Mouse (Mus musculus): ENCODE results near the gene Fign. TPM values are rescaled to one million over a fixed set of nuclear protein-coding genes. Genes with fewer than 3 reads are reported as not detected.

Gene Fign
- polyA plus RNA-seq (2015; fragmentation: Nextera tagmentation; extraction: Ambion mirVana), result 20.1 and 23.4 TPM in 2 replicates

DNA sequence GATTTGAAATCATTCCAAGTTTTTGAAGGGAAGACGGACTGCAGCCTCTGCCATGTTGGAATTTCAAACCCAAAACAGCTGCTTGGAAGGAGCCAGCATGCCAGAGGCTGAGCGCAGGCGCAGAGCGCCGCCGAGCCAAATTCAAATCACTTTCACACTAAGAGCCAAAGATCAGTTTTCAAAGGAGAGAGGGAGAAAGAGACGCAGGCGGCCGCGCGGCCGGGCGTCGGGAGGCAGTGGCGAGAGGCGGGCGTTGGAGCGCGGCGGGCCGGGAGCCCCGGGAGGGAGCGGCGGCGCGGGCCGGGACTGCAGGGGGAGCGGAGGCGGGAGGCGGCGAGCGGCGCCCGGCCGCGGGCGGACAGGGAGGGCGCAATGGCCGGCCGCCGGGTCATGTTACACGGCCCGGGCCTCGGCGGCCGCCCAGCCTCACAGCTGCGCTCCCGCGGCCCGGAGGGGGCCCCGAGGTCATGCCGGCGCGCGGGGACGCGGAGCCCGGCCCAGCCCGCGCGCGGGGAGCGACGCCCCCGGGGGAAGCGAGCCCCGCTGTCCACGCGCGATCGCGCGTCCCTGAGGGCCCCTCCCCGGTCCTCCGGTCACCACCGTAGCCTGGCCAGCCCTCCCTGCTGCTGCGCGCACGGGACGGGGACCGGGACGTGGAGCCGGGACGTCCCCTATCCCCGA lies at the start of gene Fign:
TSS of gene Fign (minus strand) at position 102 of the 681 bp plus-strand sequence.
- Histone ChIP-seq H3K27ac (peak within 1 kb of the TSS; percentile 96), H3K9me3 (no peaks in the 10 kb centered on the region), H3K27me3 (replicated peaks) (no peaks in the 10 kb centered on the region), H3K4me2 (peak within 1 kb of the TSS; percentile 93), H3K4me1 (peaks cover 22% of the 10 kb centered on the region), H3K9ac (peak within 1 kb of the TSS; percentile 86), H3K4me3 (peak within 1 kb of the TSS; percentile 78), H3K36me3 (replicated peaks) (no peaks in the 10 kb centered on the region)
- ATAC-seq (replicated peaks), result peak; percentile 87
- WGBS, result under 1% methylated on average over 63 of the region's 85 CpGs

GRCm38 (mm10) chr2:64133597-64133996 lies 35.8 kb upstream of the Fign start:
- no peak overlapping the region for H3K4me3 ChIP-seq
- H3K36me3 ChIP-seq (replicated peaks), result no peaks in the 10 kb centered on the region
- no peaks in the 10 kb centered on the region for H3K4me1 ChIP-seq
- WGBS, result 81% methylated on average over 4 of the region's 4 CpGs
- ATAC-seq (replicated peaks), result no peak
- no peak overlapping the region for H3K9ac ChIP-seq
- no peaks in the 10 kb centered on the region for H3K9me3 ChIP-seq
- H3K27ac ChIP-seq, result no peak overlapping the region
- no peaks in the 10 kb centered on the region for H3K27me3 ChIP-seq (replicated peaks)
- H3K4me2 ChIP-seq, result no peak overlapping the region

DNA sequence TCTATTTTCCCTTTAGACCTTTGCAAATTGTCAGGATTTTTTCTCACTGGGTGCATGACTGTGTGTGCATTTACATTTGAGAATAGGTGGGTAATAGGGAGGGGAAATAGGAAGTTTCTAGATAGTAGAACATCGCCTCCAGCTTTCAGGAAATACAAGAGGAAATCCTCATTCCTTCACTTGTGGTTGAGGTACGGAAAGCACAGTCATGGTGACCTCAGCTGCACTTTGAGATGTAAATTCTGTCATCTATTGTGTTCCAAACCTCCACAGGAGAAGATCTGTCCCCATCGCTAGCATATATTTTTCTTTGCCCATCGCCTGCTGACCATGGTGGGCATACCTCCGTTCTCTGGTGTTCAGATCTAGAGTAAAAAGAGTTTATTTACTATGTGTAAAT lies 22.7 kb upstream of the Fign start:
- no peak for ATAC-seq (replicated peaks)
- 90% methylated on average over 5 of the region's 5 CpGs for WGBS
- H3K4me2 ChIP-seq, result no peak overlapping the region

DNA sequence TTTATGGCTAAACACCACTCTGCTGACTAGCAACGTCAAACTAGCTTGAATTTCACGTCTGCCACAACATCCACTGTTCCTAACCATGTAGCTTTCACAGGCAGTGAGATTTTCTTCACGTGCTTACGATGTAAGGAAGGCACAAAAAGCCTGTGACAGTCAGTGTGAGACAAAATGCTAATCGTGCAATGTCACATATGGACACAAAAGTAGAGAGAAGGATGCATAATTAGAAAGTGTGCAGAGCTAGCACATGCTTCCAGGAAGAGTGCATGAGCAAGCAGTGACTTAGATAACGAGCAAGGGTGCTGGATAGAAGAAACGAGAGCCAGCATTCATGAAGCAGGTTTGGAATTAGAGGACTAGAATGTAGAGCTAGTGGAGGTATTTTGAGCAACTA lies 18.8 kb upstream of the Fign start:
- Histone ChIP-seq H3K4me1 (no peaks in the 10 kb centered on the region), H3K9me3 (no peaks in the 10 kb centered on the region), H3K4me2 (no peak overlapping the region), H3K9ac (no peak overlapping the region), H3K27me3 (replicated peaks) (no peaks in the 10 kb centered on the region), H3K4me3 (no peak overlapping the region), H3K36me3 (replicated peaks) (no peaks in the 10 kb centered on the region), H3K27ac (no peak overlapping the region)
- no peak for ATAC-seq (replicated peaks)
- 63% methylated on average over 7 of the region's 7 CpGs for WGBS

More for the DNA sequence above, 22.7 kb upstream of the Fign start:
- H3K4me3 ChIP-seq, result no peak overlapping the region
- H3K9me3 ChIP-seq, result no peaks in the 10 kb centered on the region
- no peak overlapping the region for H3K9ac ChIP-seq
- no peaks in the 10 kb centered on the region for H3K4me1 ChIP-seq
- H3K27me3 ChIP-seq (replicated peaks), result no peaks in the 10 kb centered on the region
- H3K27ac ChIP-seq, result no peak overlapping the region
- H3K36me3 ChIP-seq (replicated peaks), result no peaks in the 10 kb centered on the region

GRCm38 (mm10) chr2:64111133-64111532 lies 13.3 kb upstream of the Fign start:
- no peaks in the 10 kb centered on the region for H3K9me3 ChIP-seq
- no peaks in the 10 kb centered on the region for H3K36me3 ChIP-seq (replicated peaks)
- H3K4me2 ChIP-seq, result no peak overlapping the region
- WGBS, result 91% methylated on average over 3 of the region's 3 CpGs
- H3K4me1 ChIP-seq, result no peaks in the 10 kb centered on the region
- no peak overlapping the region for H3K27ac ChIP-seq
- no peak for ATAC-seq (replicated peaks)
- no peak overlapping the region for H3K9ac ChIP-seq
- H3K4me3 ChIP-seq, result no peak overlapping the region
- no peaks in the 10 kb centered on the region for H3K27me3 ChIP-seq (replicated peaks)

DNA sequence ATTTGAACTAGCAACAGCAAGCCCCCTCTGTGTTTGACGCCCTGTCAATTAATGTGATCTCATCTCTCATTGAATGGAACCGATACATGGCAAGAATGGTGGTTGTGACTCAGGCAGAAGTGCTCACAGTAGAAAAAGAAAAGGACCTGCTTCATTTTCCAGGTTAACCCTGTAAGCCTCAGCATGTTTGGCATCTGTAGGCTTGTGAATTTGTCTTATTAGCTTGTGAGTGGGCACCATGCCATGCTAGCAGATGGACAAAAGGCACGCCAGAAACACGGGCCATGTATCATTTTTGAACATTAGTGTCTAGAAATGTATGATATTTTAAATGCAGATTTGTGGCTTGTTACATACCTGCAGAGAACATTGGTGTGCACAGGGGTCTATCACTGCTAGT lies 12.0 kb upstream of the Fign start:
- WGBS, result 77% methylated on average over 4 of the region's 4 CpGs
- H3K9me3 ChIP-seq, result no peaks in the 10 kb centered on the region

DNA sequence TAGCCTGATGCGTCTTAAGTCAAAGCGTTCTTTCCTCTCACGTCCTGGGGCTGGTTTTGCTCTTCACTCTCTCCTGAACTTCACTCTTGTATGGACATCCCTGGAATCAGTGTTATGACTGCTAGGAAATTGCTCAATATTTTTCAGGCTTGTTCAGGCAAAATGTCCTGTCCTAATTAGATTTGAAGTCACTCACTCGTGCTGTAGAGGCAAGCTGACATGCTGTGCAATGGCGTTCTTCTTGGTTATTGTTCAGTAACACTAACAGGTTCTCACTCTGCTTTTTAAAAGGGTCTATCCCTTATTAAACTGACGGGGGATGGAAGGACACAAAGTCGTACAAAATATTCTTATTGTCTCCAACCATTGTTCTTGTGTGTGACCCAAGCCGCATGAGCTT lies 10.2 kb upstream of the Fign start:
- Histone ChIP-seq H3K27me3 (replicated peaks) (no peaks in the 10 kb centered on the region), H3K9ac (no peak overlapping the region), H3K4me3 (no peak overlapping the region), H3K4me2 (no peak overlapping the region), H3K4me1 (no peaks in the 10 kb centered on the region), H3K9me3 (no peaks in the 10 kb centered on the region), H3K36me3 (replicated peaks) (no peaks in the 10 kb centered on the region), H3K27ac (no peak overlapping the region)
- 67% methylated on average over 8 of the region's 8 CpGs for WGBS
- no peak for ATAC-seq (replicated peaks)

More for the DNA sequence above, 12.0 kb upstream of the Fign start:
- Histone ChIP-seq H3K36me3 (replicated peaks) (no peaks in the 10 kb centered on the region), H3K4me1 (no peaks in the 10 kb centered on the region), H3K27ac (no peak overlapping the region), H3K4me3 (no peak overlapping the region), H3K4me2 (no peak overlapping the region), H3K27me3 (replicated peaks) (no peaks in the 10 kb centered on the region), H3K9ac (no peak overlapping the region)
- no peak for ATAC-seq (replicated peaks)

- H3K4me3 ChIP-seq, result peak overlapping the region; percentile 78
- no peaks in the 10 kb centered on the region for H3K9me3 ChIP-seq
- no peaks in the 10 kb centered on the region for H3K36me3 ChIP-seq (replicated peaks)
- H3K27me3 ChIP-seq (replicated peaks), result no peaks in the 10 kb centered on the region
- H3K9ac ChIP-seq, result peak overlapping the region; percentile 86
- peak overlapping the region; percentile 96 for H3K27ac ChIP-seq
- WGBS, result 2% methylated on average over 21 of the region's 21 CpGs
- H3K4me2 ChIP-seq, result peak overlapping the region; percentile 93
- peaks cover 19% of the 10 kb centered on the region for H3K4me1 ChIP-seq
- peak; percentile 87 for ATAC-seq (replicated peaks)
Observed at GRCm38 (mm10) chr2:64098618-64099320, 931 bp upstream of the Fign start.

DNA sequence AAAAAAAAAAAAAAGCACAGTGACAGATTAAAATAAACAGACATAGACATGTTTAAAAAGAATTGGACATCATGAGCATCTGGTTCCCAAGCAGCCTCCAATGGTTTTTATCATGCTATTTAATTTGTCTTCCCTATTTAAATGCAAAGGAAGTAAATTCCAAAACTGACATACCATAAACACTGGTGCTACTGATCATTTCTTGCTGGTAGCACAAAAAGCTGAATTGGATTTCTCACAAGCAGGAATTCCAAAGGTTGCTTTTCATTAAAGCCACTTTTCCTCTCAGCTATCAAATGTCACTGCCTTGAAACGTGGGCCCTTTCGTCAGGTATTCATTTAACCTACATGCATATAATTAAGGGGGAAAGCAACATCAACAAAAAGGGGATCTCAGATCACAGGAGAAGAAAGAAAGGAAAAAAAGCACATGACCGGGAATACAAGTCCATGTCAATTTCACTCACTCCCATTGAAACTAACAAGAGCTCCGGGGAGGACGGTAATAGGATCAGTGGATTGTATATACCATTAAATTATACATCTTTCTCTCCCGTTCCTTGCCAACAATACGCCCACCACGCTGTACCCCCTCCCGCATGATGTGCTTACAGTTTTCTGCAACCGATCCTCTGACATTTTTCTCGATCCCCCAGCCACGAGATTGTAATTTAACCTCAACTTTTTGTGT lies 972 bp downstream of the Fign start:
- 1% methylated on average over 12 of the region's 12 CpGs for WGBS
- Histone ChIP-seq H3K36me3 (replicated peaks) (no peaks in the 10 kb centered on the region), H3K9ac (peak overlapping the region; percentile 86), H3K4me1 (peaks cover 22% of the 10 kb centered on the region), H3K27me3 (replicated peaks) (no peaks in the 10 kb centered on the region), H3K9me3 (no peaks in the 10 kb centered on the region), H3K27ac (peak overlapping the region; percentile 96), H3K4me2 (peak overlapping the region; percentile 93), H3K4me3 (peak overlapping the region; percentile 78)
- no peak for ATAC-seq (replicated peaks)

GRCm38 (mm10) chr2:64096176-64096575 lies 1.7 kb downstream of the Fign start:
- Histone ChIP-seq H3K4me1 (peaks cover 22% of the 10 kb centered on the region), H3K9me3 (no peaks in the 10 kb centered on the region), H3K4me3 (peak overlapping the region; percentile 78), H3K9ac (peak overlapping the region; percentile 20; the same call in 1 of the 2 replicates), H3K4me2 (peak overlapping the region; percentile 93), H3K27ac (no peak overlapping the region), H3K27me3 (replicated peaks) (no peaks in the 10 kb centered on the region), H3K36me3 (replicated peaks) (no peaks in the 10 kb centered on the region)
- 23% methylated on average over 5 of the region's 5 CpGs for WGBS
- ATAC-seq (replicated peaks), result no peak

DNA sequence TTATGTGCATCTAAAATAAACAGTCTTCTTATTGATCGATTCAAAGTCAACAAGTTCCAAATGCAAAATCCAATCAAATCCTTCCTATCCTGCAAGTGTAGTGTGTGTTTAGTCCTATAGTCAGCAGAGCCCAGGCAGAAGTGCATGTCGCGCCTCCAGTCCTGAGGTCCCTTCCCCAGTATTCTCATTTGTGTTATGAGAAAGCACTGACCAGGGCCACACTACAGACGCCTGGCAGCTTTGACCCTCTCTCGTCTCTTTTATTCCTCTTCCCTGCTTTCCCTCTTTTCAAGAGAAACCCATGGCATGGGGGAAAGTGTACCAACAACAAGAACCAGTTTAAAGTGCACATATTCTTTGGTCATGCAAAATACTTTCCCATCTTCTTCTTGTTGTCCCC lies 2.3 kb downstream of the Fign start:
- H3K36me3 ChIP-seq (replicated peaks), result no peaks in the 10 kb centered on the region
- 12% methylated on average over 5 of the region's 5 CpGs for WGBS
- peak overlapping the region; percentile 78 for H3K4me3 ChIP-seq
- peaks cover 22% of the 10 kb centered on the region for H3K4me1 ChIP-seq
- H3K4me2 ChIP-seq, result peak overlapping the region; percentile 93
- H3K9ac ChIP-seq, result peak overlapping the region; percentile 40; the same call in 1 of the 2 replicates
- no peaks in the 10 kb centered on the region for H3K9me3 ChIP-seq
- no peaks in the 10 kb centered on the region for H3K27me3 ChIP-seq (replicated peaks)
- H3K27ac ChIP-seq, result peak overlapping the region; percentile 69
- ATAC-seq (replicated peaks), result no peak

GRCm38 (mm10) chr2:64093087-64093486 lies 4.8 kb downstream of the Fign start:
- Histone ChIP-seq H3K9ac (no peak overlapping the region), H3K4me2 (peak overlapping the region; percentile 33), H3K4me3 (peak overlapping the region; percentile 16), H3K4me1 (peaks cover 14% of the 10 kb centered on the region; the same call in 1 of the 2 replicates), H3K36me3 (replicated peaks) (no peaks in the 10 kb centered on the region), H3K9me3 (no peaks in the 10 kb centered on the region), H3K27ac (no peak overlapping the region), H3K27me3 (replicated peaks) (no peaks in the 10 kb centered on the region)
- no peak for ATAC-seq (replicated peaks)
- WGBS, result 55% methylated on average over 6 of the region's 6 CpGs
